Mouse (Mus musculus) adrenal gland, postnatal 10 days (tissue): ENCODE data around the gene Cstl1. TPM values are rescaled to one million over a fixed set of nuclear protein-coding genes. Genes with fewer than 3 reads are reported as not detected.
"Not testable (repeated sequence)": the region's sequence is repeated elsewhere in the genome, so short reads cannot be mapped to it uniquely, and the experiment has no call there.

ENCODE experiments used
- DNase-seq: peaks from one replicate; pipeline ENCODE4 v3.0.0; 2021; ENCODE audit warnings: mixed read lengths
- long read RNA-seq, 2 experiments: library from polyadenylated mRNA; stranded (forward); transcript quantifications; one replicate each; pipeline ENCODE4 v2.0.0; 2021
- total RNA-seq, 2 experiments: library from RNA; stranded (reverse); gene quantifications; 2 replicates each; pipeline ENCODE4 v1.2.3; 2021

Cstl1 gene
- not detected for total RNA-seq
- long read RNA-seq, experiment 1, result 0 reads
- long read RNA-seq, experiment 2, result 0 reads

GRCm38 (mm10) chr2:148750058-148750457, at the start of gene Cstl1:
Cstl1 (plus strand) TSS chr2:148750358.
- DNase-seq, result no peak

- DNase-seq, result no peak
Measured at GRCm38 (mm10) chr2:148706409-148707201, 43.6 kb upstream of the Cstl1 start.

- DNase-seq, result no peak
Measured at GRCm38 (mm10) chr2:148707202-148707530, 43.0 kb upstream of the Cstl1 start.

- no peak for DNase-seq
Measured at GRCm38 (mm10) chr2:148712326-148712725, 37.8 kb upstream of the Cstl1 start.

- DNase-seq, result no peak
Measured at GRCm38 (mm10) chr2:148717072-148717471, 33.1 kb upstream of the Cstl1 start.

GRCm38 (mm10) chr2:148719271-148719995, 30.7 kb upstream of the Cstl1 start:
- DNase-seq, result peak; percentile 16

GRCm38 (mm10) chr2:148731614-148732326, 18.4 kb upstream of the Cstl1 start:
- DNase-seq, result peak; percentile 30

- peak; percentile 97 for DNase-seq
Measured at GRCm38 (mm10) chr2:148732327-148733000, 17.7 kb upstream of the Cstl1 start, which contains the start of gene Napb. Napb (minus strand) TSS chr2:148732467.

- no peak for DNase-seq
Measured at GRCm38 (mm10) chr2:148743001-148743400, 7.2 kb upstream of the Cstl1 start.

- no peak for DNase-seq
Measured at GRCm38 (mm10) chr2:148743846-148744407, 6.2 kb upstream of the Cstl1 start.

GRCm38 (mm10) chr2:148751893-148752813, 2.0 kb downstream of the Cstl1 start:
- peak; percentile 81 for DNase-seq

GRCm38 (mm10) chr2:148754310-148754846, 4.2 kb downstream of the Cstl1 start:
- no peak for DNase-seq

- DNase-seq, result no peak
Measured at GRCm38 (mm10) chr2:148763648-148764388, 13.7 kb downstream of the Cstl1 start.

GRCm38 (mm10) chr2:148771397-148771796, 21.2 kb downstream of the Cstl1 start, which contains the start of gene Cst11:
Cst11 (minus strand) TSS chr2:148771497.
- not testable (repeated sequence) for DNase-seq

GRCm38 (mm10) chr2:148781709-148782108, 31.6 kb downstream of the Cstl1 start, which contains the start of gene 8030411F24Rik:
8030411F24Rik (plus strand) TSS chr2:148782009.
- DNase-seq, result no peak

GRCm38 (mm10) chr2:148789142-148789541, 39.0 kb downstream of the Cstl1 start, which contains the start of gene Cst12:
Cst12 (plus strand) TSS chr2:148789361.
- DNase-seq, result no peak

- peak; percentile 11 for DNase-seq
Measured at GRCm38 (mm10) chr2:148798485-148798884, 48.3 kb downstream of the Cstl1 start, which contains the start of gene Cst8. Cst8 (plus strand) TSS chr2:148798785.

- DNase-seq, result peak; percentile 10
Measured at GRCm38 (mm10) chr2:148801491-148801921, 51.3 kb downstream of the Cstl1 start.
